Mouse (Mus musculus): ENCODE data around the gene Ap5s1.

Ap5s1 gene

GRCm38 (mm10) chr2:131188311-131188710, 18.6 kb upstream of the Ap5s1 start:
- DNase-seq: no peak

DNA sequence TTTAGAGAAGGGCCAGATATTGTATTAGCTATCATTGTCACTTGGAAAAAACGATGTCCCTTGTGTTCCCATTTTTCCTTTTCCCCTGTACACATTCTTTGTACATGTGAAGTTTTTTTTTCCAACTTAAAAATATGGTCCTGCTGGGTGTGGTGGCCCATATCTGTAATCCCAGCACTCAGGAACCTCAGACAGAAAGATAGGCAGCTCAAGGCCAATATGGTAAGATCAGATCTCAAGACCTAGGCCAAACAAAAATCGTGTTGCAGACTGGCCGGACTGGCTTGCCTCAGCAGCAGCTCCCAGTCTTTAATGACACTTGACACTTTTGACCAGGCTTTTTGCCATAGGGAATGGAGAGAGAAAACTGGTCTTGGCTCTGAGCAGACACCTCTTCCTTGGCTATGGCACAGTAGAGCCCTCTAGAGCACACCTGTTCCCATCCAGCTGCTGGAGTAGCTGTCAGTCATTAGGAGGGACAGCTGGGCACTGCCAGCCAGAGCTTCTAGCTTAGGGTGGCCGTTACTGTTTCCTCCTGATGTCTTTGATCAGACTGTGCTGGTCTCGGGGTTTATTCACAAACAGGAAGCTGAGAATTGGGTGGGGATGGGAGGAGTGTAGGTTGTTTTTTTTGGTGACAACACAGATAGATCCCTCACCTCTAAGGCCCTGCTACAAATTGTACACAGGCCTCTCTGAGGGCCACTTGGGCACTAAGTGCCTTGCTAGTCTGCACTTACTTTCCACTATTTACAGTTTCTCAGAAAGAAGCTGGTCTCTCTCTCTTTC, 17.2 kb upstream of the Ap5s1 start:
- DNase-seq: no peak

DNA sequence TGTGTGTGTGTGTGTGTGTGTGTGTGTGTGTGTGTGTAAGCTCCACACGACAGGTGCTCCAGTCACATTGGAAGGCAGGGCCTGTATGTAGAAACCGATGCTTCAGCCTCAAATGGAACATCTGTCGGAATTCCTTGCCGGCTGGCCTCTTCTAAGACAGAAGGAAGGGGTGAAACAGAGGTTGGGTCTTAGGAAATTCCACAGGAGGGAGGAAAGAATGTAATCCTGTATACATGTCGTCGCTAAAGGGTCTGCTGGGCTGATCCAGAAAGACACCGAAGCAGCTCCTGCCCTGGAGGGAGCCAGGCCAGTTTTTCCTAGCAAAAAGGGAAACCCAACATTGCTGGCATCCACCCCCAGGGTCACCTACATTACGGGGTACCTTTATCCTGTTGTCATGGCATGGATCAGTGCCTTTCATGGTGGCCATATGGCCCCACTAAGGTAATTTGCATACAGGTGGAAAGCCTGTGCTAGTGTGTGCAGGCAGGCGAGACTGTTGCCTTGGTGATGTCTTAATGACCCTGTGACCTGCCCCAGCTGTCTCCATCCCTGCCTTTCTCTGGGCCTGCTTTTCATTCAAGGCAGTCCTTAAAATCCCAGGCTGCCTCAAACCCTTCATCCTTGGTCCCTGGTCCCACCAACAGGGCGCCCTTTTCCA, 16.4 kb upstream of the Ap5s1 start:
- DNase-seq: peak; percentile 76

DNA sequence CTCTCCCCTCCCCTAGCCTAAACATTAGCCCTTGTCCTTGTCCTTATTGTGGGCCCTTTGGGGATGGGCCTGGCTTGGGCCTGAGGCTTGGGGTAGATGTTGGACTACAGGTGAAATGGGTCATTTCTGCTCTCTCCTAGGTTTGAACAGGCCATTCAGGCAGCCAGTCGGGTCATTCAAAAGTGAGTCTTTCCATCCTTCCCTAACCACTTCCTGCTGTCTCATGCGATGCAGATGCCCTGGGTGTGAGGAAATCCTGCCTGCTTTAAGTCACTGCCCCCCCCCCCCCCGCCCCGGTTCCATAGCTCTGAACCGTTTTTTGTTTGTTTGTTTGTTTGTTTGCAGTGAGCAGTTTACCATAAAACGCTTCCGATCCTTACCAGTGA, 15.9 kb upstream of the Ap5s1 start:
- no peak for DNase-seq

GRCm38 (mm10) chr2:131196606-131197316, 10.1 kb upstream of the Ap5s1 start:
- DNase-seq: no peak

- DNase-seq: no peak
These were observed 6.2 kb upstream of the Ap5s1 start for GRCm38 (mm10) chr2:131200710-131201109.

DNA sequence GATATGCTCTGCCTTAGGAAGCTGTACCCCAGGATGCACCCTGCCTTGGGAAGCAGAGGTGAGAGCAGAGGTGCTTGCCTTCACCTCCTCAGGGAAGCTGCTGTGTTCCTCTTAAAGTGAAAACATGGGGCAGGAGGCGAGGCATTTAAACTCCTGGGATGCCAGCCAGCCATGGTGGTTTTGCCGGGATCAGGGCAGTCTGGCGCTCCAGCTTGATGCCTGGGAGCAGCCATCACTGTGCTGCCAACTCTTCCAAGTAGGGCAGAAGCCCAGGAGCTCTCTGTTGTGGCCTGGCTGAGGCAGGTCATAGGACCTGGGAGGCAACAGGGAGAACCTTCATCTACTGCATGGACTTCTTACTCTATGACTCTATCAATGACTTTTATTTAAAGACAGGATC, 5.6 kb upstream of the Ap5s1 start:
- no peak for DNase-seq

- no peak for DNase-seq
These were observed 3.0 kb upstream of the Ap5s1 start for GRCm38 (mm10) chr2:131203816-131204409.

DNA sequence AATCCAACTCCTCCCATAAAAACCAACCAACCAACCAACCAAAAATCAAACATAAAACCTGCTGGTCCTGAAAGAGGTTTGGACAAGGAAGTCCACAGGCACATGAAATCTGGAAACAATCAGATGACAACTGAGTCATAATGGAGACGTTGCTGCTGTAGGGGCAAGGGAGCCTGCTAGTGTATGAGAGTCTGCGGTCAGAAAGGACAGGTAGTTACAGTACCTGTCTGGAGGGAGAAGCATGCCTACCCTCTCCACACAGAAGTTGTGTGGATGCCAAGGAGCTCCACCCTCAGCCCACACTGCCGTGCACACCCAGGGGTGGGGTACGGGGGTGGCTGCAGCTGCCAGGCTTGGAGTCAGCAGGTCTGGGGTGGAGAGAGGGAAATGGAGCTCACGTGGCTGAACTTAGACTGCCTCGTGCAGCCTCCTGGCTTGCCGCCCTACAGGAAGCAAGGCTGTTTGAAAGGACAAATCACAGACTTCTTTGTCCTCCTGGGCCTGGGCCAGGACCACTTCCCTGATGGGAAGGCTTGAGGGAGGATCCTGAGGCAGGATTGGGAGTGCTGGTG, 2.4 kb upstream of the Ap5s1 start:
- no peak for DNase-seq

DNA sequence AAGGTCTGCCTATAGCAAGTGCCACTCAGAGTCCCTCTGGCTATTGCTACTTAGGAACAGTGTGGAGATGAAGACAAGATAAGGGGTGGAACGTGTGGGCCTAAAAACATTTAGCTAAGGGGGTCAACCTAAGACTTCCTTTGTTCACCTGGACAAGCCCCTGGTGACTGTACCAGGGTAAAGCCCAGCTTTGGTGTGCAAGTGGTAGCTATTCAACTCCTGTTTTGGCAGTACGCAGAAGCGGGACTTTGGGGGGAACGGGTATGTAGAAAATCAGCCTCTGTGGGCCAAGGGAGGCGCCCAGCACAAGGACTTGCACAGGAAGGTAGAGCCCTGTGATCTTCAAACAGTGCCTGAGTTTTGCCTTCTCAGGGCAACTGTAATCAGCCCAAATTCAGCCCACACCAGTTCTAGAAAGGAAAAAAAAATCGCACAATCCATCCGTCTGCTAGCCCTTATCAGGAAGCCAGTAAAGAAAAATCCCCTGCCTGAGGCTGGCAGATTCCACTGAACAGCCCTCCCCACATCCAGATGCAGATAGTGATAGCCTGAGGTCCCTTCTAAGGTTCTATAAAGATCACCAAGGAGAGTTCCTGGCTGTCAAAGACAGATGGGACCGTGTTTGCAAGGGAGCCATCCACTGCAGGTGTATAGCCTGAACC, 1.2 kb upstream of the Ap5s1 start:
- no peak for DNase-seq

DNA sequence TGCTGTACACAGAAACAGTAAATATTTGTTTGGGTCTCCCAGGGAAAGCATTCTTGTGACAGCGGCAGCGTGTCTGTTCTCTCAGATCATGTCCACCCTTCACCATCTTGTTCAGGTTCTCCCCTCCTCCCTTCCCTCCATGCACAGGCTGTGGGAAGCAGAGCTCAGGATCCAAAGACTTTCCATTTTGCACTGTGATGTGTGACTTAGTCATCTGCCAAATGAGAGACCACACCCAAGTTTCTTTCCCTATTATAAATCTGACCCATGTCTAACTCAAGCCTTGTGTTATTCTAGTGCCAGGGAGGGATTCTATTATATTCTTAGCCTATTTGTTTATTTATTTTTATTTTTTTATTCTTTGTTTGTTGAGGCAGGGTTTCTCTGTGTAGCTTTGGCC, 1.5 kb downstream of the Ap5s1 start:
- DNase-seq: no peak

DNA sequence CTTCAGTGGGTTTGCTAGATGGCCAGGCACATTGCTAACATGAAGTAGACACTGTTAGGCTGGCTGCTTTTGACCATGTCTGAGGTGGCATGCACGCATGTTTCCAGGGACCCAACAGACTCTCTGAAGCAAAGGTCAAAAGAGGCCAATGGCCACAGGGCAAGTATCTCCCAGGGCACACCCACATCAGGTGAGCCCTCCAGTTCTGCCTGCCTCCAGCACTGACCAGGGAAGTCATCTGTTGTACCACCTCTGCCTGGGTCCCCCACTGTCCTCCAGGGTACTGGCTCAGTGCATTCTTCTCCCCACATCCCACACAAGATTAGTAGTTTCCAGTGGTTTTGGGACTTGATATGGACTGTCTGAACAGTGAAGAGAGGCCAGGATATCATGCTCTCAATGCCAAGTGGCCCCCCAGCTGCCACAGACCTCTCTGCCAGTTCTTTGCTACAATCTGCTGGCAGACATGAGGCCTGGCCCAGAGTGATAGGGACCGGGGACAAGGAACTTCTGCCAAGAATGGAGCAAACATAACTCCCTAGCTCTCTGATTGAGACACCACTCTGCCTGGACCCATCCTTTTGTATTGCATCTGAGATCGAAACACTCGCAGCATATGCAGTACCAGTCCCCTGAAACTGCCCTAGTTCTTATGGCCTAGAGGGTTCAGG, 2.4 kb downstream of the Ap5s1 start:
- DNase-seq: no peak

DNA sequence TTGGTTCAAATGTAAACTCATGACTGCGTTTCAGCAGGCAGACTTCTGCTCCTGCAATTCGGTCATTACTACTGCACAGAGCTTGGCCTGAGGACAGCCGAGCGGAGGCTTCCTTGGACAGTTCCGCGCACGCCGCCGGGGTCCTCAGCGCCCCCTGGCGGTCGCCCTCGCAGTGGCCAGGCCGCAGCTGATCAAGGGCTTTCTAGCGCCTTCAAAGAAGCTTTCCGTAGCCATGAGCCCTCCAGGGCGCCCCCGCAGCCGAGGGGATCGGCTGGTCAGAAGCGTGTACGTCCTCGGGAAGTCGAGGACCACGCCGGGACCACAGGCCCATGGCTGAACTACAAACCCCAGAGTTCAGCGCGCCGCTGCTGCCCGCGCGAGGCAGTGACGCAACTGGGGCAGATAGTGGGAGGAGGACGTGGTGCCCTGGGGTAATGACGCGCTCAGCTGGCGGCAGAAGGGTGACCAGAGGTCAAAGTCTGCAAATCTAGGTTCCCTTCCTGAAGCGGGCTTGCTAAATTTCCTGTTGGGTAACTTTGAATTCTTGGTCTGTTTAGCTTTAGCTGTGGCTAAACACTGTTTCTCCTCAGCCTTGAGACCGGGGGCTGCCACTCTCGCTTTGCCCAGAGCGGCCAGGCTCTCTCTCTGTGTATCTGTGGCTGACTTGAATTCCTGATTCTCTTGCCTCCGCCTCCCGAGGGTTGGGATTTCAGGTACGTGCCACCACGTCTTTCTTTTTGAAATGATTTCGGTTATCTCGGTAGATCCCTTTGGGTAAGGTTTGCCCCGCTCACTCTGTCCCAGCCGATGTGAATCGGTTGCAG, 3.3 kb downstream of the Ap5s1 start:
- DNase-seq: peak; percentile 96

DNA sequence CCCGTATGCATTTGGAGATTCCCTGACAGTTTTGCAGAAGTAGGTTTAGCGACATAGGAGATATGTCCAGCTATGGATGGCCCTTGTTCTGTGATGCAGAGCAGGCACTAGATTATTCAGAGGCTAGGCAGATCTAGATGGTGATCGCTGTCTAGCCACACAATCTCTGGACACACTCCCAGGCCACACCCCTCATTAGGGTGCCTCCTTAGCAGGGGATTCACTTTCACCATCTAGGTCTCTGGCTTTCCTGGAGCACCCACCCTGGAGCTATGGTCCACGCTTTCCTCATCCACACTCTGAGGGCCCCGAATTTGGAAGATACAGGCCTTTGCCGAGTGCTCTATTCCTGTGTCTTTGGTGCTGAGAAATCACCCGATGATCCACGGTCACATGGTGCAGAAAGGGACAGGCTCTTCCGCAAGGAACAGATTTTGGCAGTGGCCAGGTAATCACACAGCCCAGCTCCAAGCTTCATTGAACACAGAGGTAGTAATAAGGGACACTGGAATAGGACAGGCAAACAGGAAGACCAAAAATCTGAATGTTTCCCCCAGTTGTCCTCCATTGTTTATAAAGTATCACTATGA, 4.2 kb downstream of the Ap5s1 start:
- no peak for DNase-seq

DNA sequence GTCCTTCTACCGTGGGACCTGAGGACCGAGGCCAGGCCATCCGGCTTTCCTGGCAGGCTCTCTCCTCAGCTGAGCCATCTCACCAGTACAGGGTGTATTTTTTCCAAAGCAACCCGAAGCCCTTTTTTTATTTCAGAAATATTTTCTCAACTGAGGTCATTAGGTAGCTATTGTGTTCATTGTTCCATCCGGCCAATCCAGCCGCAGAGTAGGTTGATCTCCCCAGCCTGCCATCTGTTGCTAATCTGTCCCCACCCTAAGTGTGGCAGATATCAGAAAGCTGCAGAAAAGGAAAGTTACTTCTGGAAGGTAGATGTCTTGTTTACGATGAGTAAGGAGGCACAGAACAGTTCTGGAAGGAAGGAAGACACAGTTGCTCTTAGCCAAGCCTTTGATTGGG, 6.9 kb downstream of the Ap5s1 start:
- no peak for DNase-seq

DNA sequence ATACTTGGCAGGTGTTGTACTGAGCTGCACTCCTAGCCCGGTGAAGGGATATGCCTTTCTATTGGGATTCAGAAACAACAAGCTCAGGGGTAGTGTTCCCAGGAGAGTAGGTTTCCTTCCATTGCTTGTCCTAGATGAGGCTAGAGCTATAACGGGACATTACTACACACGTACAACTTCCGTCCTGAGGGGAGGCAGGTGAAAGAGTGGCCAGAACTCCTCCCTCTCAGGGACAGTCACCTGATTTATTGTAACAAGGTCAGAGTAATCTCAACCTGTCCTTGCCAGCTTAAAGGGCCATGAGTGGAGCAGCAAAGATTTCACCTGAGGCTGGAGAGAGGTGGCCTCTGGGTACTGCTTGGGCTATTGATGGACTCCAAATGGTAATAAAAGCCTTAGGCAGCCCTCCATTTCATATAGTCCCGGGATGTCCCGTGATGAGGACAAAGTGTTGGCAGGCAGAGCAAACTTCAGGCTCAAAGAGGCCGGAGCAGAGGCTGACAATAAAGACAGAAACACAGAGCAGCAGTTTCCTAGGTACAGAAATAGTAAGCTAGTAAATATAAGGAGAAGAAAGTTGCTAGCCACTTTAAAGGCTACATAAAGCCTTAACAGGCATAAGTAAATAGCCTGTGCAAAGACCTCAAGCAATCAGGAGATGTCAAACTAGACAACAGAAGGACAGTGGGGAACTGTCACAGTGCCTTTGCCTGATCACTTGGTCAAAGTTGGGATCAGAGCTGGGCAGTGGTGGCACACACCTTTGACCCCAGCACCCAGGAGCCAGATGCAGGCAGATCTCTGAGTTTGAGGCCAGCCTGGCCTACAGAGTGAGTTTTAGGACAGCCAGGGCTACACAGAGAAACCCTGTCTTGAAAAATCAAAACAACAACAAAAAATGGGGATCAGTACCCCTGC, 9.3 kb downstream of the Ap5s1 start:
- no peak for DNase-seq

- DNase-seq: no peak
These were observed 13.2 kb downstream of the Ap5s1 start for GRCm38 (mm10) chr2:131220030-131220429.

DNA sequence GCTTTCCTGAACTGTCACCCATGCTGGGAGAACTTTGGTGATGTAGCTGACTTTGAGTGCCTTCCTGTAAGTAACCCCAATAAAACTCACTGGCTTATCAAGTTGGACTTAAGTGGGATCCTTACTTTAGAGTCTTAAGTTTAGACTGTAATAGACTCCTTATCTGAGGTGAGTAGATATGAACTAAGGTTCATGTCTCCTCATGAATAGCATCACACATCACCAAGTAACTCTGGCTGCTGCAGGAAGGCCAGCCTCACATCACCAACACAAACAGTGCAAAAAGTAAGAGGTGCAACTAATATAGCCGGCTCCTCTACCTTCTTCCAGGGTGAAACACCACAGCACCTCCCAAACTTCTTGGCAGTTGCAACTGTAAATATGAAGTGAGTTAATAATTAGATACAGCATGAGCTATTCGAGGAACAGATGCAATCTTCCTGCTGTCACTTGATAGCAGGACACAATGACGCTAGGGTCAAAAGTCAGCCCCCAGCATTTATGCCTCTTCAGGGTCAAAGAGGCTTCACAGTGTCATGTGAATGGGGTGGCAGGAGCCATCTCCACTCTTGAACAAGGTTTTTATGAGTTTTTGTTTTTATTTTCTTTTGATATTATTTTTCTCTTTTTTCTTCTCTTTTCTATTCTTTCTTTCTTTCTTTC, 15.1 kb downstream of the Ap5s1 start:
- DNase-seq: no peak

DNA sequence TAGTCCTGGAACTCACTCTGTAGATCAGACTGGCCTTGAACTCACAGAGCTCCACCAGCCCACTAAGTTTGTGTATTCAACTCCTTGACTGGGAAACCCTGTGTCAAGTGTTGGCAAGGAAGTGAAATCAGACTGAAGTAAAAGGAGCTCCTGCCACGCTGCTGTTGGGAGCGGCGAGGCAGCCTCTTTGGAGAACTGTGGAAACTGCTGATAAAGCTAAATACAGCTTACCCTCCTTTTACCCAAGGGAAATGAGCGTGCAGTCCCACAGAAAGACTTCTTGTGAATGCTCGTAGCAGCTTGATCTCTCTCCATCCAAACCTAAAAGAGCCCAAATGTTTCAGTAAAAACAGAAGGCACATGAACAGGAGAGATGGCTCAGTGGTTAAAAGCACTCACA, 15.7 kb downstream of the Ap5s1 start:
- no peak for DNase-seq
